Mouse (Mus musculus) gastrocnemius, adult 8-10 months (tissue): ENCODE measurements around the gene Zfp319. TPM values are rescaled to one million over a fixed set of nuclear protein-coding genes. Genes with fewer than 3 reads are reported as not detected.

ENCODE experiments used
- DNase-seq, 2 experiments: peaks; one replicate each; pipeline ENCODE4 v3.0.0; 2022; ENCODE audit warnings: low spot score in 2 of 2
- total RNA-seq, 4 experiments: library from RNA; stranded (reverse); gene quantifications; 2 replicates each; pipeline ENCODE4 v1.2.4; 2022

The Zfp319 gene
- total RNA-seq, 4 experiments from 2014 or later: 2.8 to 3.8 (median 2.9) TPM

DNA sequence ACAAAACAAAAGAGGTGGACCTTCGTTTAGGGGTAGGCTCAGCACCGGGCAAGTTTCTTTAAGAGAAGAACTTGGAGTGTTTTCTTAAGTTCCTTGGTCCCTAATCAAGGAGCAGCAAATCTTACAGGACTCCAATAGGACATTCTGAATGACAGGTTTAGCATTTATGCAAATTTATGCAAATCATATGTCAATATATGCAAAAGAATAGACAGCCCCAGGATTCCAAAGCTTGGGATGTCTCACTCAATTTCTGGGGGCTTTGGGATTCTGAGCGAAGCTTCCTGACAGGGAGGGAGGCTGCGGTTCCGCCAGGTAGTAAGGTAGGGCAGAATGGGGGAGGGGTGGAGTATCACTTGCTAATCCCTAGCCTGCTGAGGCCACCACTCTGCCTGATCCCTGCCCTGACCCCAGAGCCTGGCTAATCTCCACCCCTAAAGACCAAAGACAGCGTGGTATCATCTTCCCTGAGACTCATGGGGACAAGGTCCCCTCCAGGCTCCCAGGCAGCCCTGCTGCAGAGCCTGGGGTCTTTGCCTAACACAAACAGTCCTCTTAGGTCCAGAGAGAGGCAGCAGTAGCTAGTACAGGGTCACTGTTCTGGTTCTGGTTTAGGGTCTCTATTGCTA lies 21.3 kb downstream of the Zfp319 start, which contains the start of gene Tepp:
Gene Tepp, plus strand, starts transcription at position 225 of the 629 bp plus-strand sequence.
- DNase-seq: no peak

DNA sequence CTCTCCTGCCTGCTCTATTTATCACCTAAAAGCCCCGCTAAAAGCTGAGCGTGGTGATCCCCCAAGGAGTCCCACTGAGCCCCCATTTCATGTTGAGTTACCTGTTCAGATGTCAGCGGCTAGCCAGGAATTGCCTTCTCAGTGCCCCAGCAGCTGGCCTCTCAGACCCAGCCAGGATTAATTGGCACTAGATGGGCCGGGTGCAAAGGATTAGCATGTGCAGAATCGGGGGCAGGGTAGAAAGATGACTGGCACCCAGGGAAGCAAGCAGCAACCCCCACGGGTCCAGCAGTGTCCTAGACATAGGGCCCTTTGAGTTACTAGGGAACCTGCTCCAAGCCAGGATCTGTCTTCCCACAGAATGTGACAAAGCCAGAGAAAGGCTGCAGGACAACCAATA lies 25.3 kb downstream of the Zfp319 start, which contains the start of gene Cngb1:
Gene Cngb1, minus strand, starts transcription at position 155 of the 400 bp plus-strand sequence.
- DNase-seq: no peak

DNA sequence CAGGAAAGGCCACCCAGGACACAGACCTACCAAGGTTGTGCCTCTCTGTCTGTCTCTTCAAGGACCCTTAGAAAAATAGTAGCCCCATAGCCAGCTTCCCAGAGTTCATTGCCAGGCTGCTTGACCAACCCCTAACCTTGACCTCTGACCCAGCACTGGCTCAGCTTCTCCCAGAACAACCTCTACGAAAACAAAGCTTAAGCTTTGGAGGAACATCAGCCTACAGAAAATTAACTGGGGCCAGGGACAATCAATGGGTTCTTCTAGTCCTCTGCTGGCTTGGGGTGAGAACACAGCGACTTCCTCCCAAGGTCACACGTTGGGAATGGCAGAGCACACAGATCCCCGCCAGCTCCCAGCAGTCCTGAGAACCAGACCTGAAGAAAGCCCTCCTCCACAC lies 26.2 kb downstream of the Zfp319 start:
- no peak for DNase-seq

DNA sequence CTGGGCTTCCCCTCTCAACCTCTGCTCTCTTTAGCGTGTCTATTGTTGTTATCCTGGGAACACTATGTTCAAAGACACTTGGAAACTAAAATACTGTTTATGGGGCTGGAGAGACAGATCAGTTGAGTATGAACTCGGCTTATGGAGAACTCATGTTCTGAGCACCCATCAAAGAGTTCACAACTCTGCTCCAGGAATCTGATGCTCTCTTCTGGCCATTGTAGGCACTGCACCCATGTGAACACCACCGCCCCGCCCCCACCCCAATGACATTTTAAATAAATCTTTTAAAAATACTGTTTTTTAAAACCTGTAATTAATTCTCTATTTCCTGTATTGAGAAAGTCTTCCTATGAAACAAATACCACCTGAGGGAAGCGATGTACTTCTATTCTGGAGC lies 29.3 kb downstream of the Zfp319 start:
- DNase-seq: no peak

DNA sequence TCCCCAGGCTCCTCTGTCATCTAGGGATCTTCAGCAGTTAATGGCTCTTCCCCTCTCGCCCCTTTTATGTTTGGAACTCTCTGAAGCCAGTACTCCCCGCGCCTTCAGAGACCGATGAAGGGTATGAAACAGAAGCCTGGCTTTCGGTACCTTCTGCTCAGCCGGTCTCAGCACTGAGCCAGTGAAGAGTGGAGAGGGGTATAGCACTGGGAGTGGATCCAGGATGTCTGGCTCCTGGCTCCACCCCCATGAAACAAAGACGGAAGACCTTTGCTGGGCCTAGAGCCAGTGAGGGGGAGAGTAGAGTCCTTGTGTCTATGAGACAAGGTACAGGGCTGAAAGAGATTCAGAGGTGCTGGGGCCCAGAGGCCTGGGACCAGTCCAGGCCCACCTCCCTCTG lies 37.9 kb downstream of the Zfp319 start:
- peak in 1 of 2 experiments; percentile 30 for DNase-seq

DNA sequence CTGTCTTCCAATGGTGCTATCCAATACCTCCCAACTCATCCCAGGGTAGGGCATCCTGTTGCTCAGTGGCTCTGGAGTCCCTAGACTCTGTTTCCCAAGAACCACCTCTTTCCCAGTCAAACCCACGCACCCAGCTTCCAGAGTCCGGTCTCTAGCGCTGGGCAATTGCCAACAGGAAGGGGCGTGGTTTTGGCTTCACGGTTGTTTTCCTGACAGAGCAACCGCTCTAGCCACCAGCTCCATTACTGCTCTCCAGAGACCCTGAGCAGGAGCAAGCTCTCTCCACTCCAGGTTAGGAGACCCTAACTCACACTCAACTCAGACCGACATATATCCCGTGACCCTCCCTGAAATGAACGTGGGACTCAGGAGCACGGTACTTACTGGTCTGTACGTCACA lies 38.6 kb downstream of the Zfp319 start:
- DNase-seq: peak; percentile 69 to 82

DNA sequence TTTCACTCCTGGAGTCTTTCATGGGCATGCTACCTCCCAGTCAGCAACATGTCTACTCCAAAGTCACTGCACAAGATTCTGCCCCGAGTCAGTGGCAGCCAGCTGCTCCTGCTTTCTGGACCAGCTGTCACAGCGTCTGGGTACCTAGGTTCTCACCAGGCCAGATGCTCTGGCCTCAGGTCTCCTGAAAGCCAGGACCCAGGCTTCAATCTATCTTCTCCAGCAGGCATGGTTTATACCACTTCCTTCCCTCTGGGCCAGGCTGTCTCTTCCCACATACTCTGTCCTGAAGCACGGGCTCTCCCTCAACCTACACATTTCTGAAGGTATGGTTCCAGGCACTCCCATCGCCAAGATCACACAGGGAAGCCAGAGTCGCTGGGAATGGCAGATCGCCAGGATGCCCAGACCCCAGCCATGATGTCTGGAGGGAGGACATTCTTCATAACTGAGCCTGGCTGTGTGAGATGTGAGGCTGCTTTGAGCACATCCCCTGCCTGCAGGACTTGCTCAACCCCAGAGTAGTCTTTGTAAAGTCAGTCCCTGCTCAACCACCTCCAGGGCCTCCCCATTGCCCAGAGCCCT lies 42.6 kb downstream of the Zfp319 start:
- DNase-seq: no peak

DNA sequence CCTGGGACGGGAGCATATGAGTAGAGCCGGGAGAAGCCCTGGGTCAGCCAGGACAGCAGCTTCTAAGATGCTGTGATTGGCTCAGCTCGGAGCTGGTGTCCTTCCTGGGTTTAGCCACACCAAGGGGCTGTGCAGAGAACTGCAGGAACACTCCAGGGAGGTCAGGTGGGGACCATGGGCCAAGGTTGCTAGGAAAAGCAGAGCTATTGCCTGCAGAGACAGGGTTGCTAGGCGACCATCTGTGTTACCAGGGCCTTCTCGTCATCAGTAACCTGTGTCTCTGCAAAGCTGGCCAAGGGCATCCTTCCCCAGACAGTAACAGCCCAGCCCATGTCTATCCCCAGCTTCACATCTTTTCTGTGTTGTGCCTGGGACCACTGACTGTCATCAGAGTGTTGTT lies 50.3 kb downstream of the Zfp319 start:
- no peak for DNase-seq

Other genes starting within 250 kb of the Zfp319 start
- gene Kifc3, start 129.1 kb downstream of the Zfp319 start, total RNA-seq: 10 to 100 TPM in 1 of 4 experiments, 1 to 10 TPM in 3; 6.0 to 11.3 (median 8.5) TPM
- under 1 TPM in 3 of 4 experiments, not detected in 1; 0.05 to 0.16 (median 0.07) TPM for gene Cngb1, start 25.4 kb downstream of the Zfp319 start, total RNA-seq
- not detected for gene Tepp, start 21.4 kb downstream of the Zfp319 start, total RNA-seq
- 1 to 10 TPM; 4.0 to 7.4 (median 6.1) TPM for gene Usb1, start 334 bp upstream of the Zfp319 start, total RNA-seq
- gene Mmp15, start 20.3 kb upstream of the Zfp319 start, total RNA-seq: 10 to 100 TPM; 13.0 to 18.3 (median 14.1) TPM
- 1 to 10 TPM; 3.6 to 6.4 (median 5.3) TPM for gene Cfap20, start 102.9 kb upstream of the Zfp319 start, total RNA-seq
- gene Csnk2a2, start 158.1 kb upstream of the Zfp319 start, total RNA-seq: 10 to 100 TPM; 19.8 to 24.9 (median 22.2) TPM
- gene Ccdc113, start 202.1 kb upstream of the Zfp319 start, total RNA-seq: not detected
- gene Prss54, start 244.4 kb upstream of the Zfp319 start, total RNA-seq: not detected